Mouse (Mus musculus) testis, adult 2 months (tissue): ENCODE measurements around the gene Trp53rka.

ENCODE experiments used
- CTCF ChIP-seq: fragments of 200-500 bp; IDR thresholded peaks from 2 replicates; pipeline ENCODE4 v1.5.1; 2012; ENCODE audit warnings: low read depth, mild to moderate bottlenecking, inconsistent platforms, low read length, moderate library complexity; ENCODE audit not compliant: control insufficient read depth, insufficient read depth, insufficient replicate concordance
- POLR2A ChIP-seq: fragments of 200-500 bp; IDR thresholded peaks from 2 replicates; pipeline ENCODE4 v1.6.1; 2012; ENCODE audit warnings: low read depth, mild to moderate bottlenecking, inconsistent platforms, low read length, moderate library complexity; ENCODE audit not compliant: control insufficient read depth

- TF ChIP-seq POLR2A (no peak), CTCF (no peak)
Observed at GRCm38 (mm10) chr2:165486401-165486800, 6.7 kb downstream of the Trp53rka start.
